Mouse (Mus musculus) cerebellum, adult 2 months (tissue): ENCODE results near the gene En1. TPM values are rescaled to one million over a fixed set of nuclear protein-coding genes. Genes with fewer than 3 reads are reported as not detected.

ENCODE experiments used
- DNase-seq, 2 experiments: peaks; one replicate each; pipeline ENCODE4 v3.0.0; 2021
- H3K27ac ChIP-seq: fragments of 200-500 bp; 2 replicates; pipeline ENCODE4 v1.5.1; 2012; ENCODE audit warnings: low read length, control low read depth, inconsistent platforms; ENCODE audit not compliant: insufficient read depth
- H3K27me3 ChIP-seq: fragments of 200-500 bp; 2 replicates; pipeline ENCODE4 v1.6.1; 2012; ENCODE audit warnings: inconsistent platforms, mild to moderate bottlenecking, low read length, moderate library complexity; ENCODE audit not compliant: control insufficient read depth, insufficient read depth
- H3K4me1 ChIP-seq: fragments of 200-500 bp; 2 replicates; pipeline ENCODE4 v1.6.1; 2011; ENCODE audit warnings: low read length; ENCODE audit not compliant: control insufficient read depth, insufficient read depth
- H3K4me3 ChIP-seq: fragments of 200-500 bp; replicated peaks from 2 replicates; pipeline ENCODE3; 2011; ENCODE audit warnings: mild to moderate bottlenecking, low read depth, low read length, control low read depth; ENCODE audit not compliant: insufficient read depth
- CTCF ChIP-seq: fragments of 200-500 bp; IDR thresholded peaks from 2 replicates; pipeline ENCODE4 v1.5.1; 2011; ENCODE audit warnings: low read depth, mild to moderate bottlenecking, control low read depth, low read length, moderate library complexity, borderline replicate concordance; ENCODE audit not compliant: insufficient read depth
- POLR2A ChIP-seq: fragments of 200-500 bp; IDR thresholded peaks from 2 replicates; pipeline ENCODE4 v1.6.1; 2011; ENCODE audit warnings: low read length, control low read depth, borderline replicate concordance; ENCODE audit not compliant: insufficient read depth
- WGBS: fragments of 180-500 bp; shearing (Covaris S2); methylation state at CpG from one replicate; pipeline ENCODE4 v1.1.7; 2018; 5-methylcytosine and 5-hydroxymethylcytosine counted together
- polyA plus RNA-seq: library from polyadenylated mRNA; depleted of rRNA; stranded (reverse); fragments of >200 nt; gene quantifications from 2 replicates; pipeline ENCODE4 v1.2.3, GENCODE M21; 2012

En1 gene
- polyA plus RNA-seq, 1 experiment: 2.4 TPM

DNA sequence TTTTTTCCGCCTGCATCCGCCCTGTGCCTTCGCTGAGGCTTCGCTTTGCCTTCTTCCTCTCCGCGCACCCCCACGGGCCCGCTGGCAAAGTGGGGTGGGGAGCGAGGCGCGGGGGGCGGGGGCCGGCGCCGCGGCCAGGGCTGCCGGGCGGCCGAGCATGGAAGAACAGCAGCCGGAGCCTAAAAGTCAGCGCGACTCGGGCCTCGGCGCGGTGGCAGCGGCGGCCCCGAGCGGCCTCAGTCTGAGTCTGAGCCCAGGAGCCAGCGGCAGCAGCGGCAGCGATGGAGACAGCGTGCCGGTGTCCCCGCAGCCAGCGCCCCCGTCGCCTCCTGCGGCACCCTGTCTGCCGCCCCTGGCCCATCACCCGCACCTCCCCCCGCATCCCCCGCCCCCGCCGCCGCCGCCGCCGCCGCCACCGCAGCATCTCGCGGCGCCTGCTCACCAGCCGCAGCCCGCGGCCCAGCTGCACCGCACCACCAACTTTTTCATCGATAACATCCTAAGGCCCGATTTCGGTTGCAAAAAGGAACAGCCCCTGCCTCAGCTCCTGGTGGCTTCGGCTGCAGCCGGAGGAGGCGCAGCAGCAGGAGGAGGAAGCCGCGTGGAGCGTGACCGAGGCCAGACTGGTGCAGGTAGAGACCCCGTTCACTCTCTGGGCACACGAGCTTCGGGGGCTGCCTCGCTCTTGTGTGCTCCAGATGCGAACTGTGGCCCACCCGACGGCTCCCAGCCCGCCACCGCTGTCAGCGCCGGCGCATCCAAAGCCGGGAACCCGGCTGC, 848 bp downstream of the En1 start:
- peak overlapping the region; percentile 66 for H3K4me3 ChIP-seq
- under 1% methylated on average over 71 of the region's 83 CpGs for WGBS
- H3K27me3 ChIP-seq: peaks cover 6% of the 10 kb centered on the region; the same call in 1 of the 2 replicates
- peak overlapping the region; percentile 34; the same call in 1 of the 2 replicates for H3K27ac ChIP-seq
- no peak for TF ChIP-seq CTCF
- H3K4me1 ChIP-seq: no peaks in the 10 kb centered on the region
- peak; percentile 26 to 66 for DNase-seq

DNA sequence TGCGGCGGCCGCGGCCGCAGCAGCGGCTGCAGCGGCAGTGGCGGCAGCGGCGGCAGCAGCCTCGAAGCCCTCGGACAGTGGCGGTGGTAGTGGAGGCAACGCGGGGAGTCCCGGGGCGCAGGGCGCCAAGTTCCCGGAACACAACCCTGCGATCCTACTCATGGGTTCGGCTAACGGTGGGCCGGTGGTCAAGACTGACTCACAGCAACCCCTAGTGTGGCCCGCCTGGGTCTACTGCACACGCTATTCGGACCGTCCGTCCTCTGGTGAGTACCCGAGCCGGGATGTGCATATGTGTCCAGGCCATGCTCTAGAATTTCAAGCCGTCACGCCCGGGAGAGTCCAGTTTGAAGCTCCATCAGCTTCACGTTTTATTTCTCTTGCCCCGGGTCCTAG, 1.4 kb downstream of the En1 start:
- DNase-seq: peak; percentile 23 to 67
- no peaks in the 10 kb centered on the region for H3K4me1 ChIP-seq
- H3K27ac ChIP-seq: peak overlapping the region; percentile 34; the same call in 1 of the 2 replicates
- WGBS: 10% methylated on average over 32 of the region's 35 CpGs
- TF ChIP-seq POLR2A (no peak), CTCF (no peak)
- peak overlapping the region; percentile 66 for H3K4me3 ChIP-seq
- peaks cover 9% of the 10 kb centered on the region; the same call in 1 of the 2 replicates for H3K27me3 ChIP-seq

DNA sequence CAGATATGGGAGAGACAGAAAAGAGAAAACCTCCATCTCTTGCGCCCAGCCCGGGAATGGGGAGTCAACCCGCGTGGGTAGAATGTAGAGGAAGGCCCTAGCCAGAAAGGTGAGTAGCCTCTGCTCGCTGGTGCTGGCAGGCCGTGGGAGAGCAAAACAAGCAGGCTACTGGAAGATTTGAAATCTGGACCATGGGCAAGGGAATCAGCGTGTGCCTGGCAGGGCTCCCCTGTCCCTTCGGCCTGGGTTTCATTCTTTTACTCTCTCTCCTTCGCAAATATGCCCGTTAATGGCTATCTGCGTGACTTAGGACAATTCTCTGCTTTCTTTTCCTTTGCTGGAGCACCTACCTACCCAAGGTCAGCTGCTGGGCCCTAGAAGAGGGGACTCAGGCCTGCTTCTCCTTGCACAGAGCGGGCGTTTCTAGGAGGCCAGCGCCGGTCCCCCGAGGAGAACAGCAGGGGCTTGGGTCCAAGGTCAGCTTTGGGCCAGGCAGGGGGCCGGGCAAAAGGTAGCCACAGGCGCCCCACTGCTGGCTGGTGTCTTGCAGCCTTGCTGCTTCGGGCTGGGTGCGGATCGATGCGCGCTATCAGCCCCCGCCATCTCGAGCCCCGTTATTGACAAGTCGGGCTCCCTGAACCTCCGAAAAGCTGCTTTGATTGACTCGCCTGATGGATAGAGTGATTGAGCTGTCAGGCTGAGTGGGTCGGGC, 2.4 kb downstream of the En1 start:
- peak overlapping the region; percentile 10; the same call in 1 of the 2 replicates for H3K27ac ChIP-seq
- peak overlapping the region; percentile 66 for H3K4me3 ChIP-seq
- H3K4me1 ChIP-seq: no peaks in the 10 kb centered on the region
- peaks cover 10% of the 10 kb centered on the region; the same call in 1 of the 2 replicates for H3K27me3 ChIP-seq
- 49% methylated on average over 30 of the region's 30 CpGs for WGBS
- DNase-seq: peak; percentile 21 to 67
- TF ChIP-seq POLR2A (no peak), CTCF (no peak)

DNA sequence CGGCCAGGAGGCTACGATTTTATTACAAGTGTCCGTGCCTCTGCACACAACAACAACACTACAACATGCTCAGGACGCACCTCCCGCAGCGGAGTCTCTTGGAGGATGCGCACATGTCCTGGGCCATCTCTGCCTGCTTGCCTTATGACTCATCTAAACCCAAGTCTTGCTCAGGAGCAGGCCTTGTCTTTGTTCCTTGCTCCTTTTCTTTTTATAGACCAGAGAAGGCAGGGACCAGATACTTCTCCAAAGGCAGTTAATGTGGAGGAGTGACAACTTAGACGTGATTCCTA, 2.9 kb downstream of the En1 start:
- TF ChIP-seq POLR2A (no peak), CTCF (no peak)
- no peaks in the 10 kb centered on the region for H3K4me1 ChIP-seq
- H3K4me3 ChIP-seq: peak overlapping the region; percentile 18
- WGBS: 50% methylated on average over 8 of the region's 8 CpGs
- H3K27me3 ChIP-seq: peaks cover 11% of the 10 kb centered on the region; the same call in 1 of the 2 replicates
- H3K27ac ChIP-seq: no peak overlapping the region; the same call in 1 of the 2 replicates
- DNase-seq: peak in 1 of 2 experiments; percentile 37

DNA sequence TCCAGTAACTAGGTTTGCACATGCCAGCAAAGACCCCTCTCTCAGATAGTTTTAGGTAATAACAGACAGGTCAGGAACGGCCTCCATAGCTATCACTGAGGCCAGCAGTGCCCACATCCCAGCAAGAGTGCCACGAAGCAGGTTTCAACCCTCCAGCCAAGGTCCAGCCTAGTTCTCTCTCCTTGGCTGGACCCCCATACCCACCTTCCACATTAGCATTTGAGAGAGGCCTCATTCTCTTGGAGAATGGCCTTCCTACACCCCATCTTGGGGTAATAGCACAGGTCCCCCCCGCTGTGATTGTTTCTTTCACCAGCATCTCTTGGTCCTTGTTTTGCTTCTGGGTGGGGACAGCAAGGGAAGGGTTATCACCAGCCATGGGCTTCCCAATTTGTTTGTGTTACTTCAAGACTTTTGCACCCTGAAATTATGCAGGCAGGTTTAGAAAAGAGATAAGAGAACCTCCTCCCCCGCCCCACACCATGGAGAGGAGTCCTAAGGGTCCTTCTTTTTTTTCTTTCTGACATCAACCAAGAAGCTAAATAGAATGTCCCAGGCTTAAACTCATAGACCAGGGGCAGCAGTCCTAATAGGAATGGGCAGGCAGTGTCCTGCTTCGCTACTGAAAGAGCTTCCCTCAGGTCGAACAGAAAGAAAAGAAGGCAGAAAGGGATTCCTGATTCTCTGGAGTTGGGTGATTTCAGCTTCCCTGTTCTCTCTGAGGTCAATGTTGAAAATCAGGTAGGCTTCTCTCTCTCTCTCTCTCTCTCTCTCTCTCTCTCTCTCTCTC, 3.5 kb downstream of the En1 start:
- no peak for DNase-seq
- peak overlapping the region; percentile 18 for H3K4me3 ChIP-seq
- WGBS: 72% methylated on average over 6 of the region's 6 CpGs
- TF ChIP-seq POLR2A: no peak
- no peak for TF ChIP-seq CTCF
- no peaks in the 10 kb centered on the region for H3K4me1 ChIP-seq
- H3K27me3 ChIP-seq: peaks cover 11% of the 10 kb centered on the region; the same call in 1 of the 2 replicates
- no peak overlapping the region for H3K27ac ChIP-seq

DNA sequence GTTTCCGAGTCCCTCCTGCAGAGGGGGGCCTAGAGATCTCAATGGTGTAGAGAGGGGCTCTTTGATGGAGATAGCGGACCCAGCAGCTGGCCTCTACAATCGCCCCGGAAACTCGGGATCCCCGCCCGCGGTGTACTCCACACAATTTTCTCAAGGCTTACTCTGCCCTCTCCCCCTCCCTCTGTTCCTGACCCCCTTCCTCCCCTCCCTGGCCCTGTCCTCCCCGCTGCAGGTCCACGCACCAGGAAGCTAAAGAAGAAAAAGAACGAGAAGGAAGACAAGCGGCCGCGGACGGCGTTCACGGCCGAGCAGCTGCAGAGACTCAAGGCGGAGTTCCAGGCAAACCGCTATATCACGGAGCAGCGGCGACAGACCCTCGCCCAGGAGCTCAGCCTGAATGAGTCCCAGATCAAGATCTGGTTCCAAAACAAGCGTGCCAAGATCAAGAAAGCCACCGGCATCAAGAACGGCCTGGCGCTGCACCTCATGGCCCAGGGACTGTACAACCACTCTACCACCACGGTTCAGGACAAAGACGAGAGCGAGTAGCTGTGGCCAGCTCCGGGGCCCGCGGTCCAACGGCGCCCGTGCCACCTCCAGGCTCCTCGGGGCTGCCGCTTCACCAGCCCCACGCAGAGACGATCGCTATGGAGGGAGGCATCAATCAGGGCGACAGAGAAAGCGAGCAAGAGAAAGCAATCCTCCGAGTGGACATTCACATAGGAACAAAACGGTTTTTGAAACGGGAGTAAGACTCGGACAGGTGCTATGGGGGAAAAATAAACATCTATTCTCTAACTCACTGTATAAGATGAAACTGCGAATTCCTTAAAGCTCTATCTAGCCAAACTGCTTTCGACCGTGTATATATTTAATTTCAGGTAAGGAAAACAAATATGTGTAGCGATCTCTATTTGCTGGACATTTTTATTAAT, 4.7 kb downstream of the En1 start:
- Histone ChIP-seq H3K27ac (no peak overlapping the region), H3K4me3 (peak overlapping the region; percentile 45)

More for the DNA sequence above, 4.7 kb downstream of the En1 start:
- DNase-seq: peak; percentile 32 to 62
- no peaks in the 10 kb centered on the region for H3K4me1 ChIP-seq
- TF ChIP-seq POLR2A (no peak), CTCF (no peak)
- peaks cover 11% of the 10 kb centered on the region; the same call in 1 of the 2 replicates for H3K27me3 ChIP-seq
- whole genome bisulfite sequencing: 4% methylated on average over 52 of the region's 52 CpGs
